Mouse (Mus musculus) heart, postnatal 0 days (tissue): ENCODE measurements around the gene Gemin2.

ENCODE experiments used
- CTCF ChIP-seq: IDR thresholded peaks from 2 replicates; pipeline ENCODE4 v1.5.1; 2016; ENCODE audit warnings: antibody characterized with exemption, control low read depth, low read depth
- EP300 ChIP-seq: IDR thresholded peaks from 2 replicates; pipeline ENCODE4 v1.6.1; 2016; ENCODE audit warnings: antibody characterized with exemption, low read depth

- TF ChIP-seq CTCF (no peak), EP300 (no peak)
These were observed 40.8 kb downstream of the Gemin2 start for GRCm38 (mm10) chr12:59053976-59054375.
